Mouse (Mus musculus): ENCODE results near the gene Gm10382. TPM values are rescaled to one million over a fixed set of nuclear protein-coding genes. Genes with fewer than 3 reads are reported as not detected.

Gene Gm10382
- total RNA-seq, 1 experiment from 2014 or later, result not detected

Other genes with a start within 250 kb of the Gm10382 start
- 14.4 to 63.8 TPM (median 24.3 TPM) in 3 replicates for gene Ncor2, start 210.1 kb upstream of the Gm10382 start, total RNA-seq (2017)
- 67.9 to 84.6 TPM (median 77.1 TPM) in 3 replicates for gene Scarb1, start 48.2 kb upstream of the Gm10382 start, total RNA-seq (2017)
- 791 to 1,058 TPM (median 1,006 TPM) in 3 replicates for gene Ubc, start 880 bp downstream of the Gm10382 start, total RNA-seq (2017)
- gene Dhx37, start 44.8 kb downstream of the Gm10382 start, total RNA-seq (2017), result 4.7 to 22.7 TPM (median 19.3 TPM) in 3 replicates
- 19.1 to 27.0 TPM (median 23.6 TPM) in 3 replicates for gene Bri3bp, start 52.2 kb downstream of the Gm10382 start, total RNA-seq (2017)
- gene Aacs, start 86.5 kb downstream of the Gm10382 start, total RNA-seq (2017), result 9.0 to 122 TPM (median 12.6 TPM) in 3 replicates
- gene Tmem132b, start 142.5 kb downstream of the Gm10382 start, total RNA-seq (2017), result 0.38 TPM in 1 of 3 replicates, not detected in the others